Mouse (Mus musculus) bone marrow, adult 2 months (tissue): ENCODE measurements around the gene Gpc6.

Source experiments
- CTCF ChIP-seq: fragments of 200-500 bp; IDR thresholded peaks from 2 replicates; pipeline ENCODE4 v1.5.1; 2011; ENCODE audit warnings: low read length, control low read depth; ENCODE audit not compliant: control insufficient read depth, insufficient read depth
- POLR2A ChIP-seq: fragments of 200-500 bp; IDR thresholded peaks from 2 replicates; pipeline ENCODE4 v1.6.1; 2011; ENCODE audit warnings: low read depth, mild to moderate bottlenecking, control low read depth, low read length, borderline replicate concordance; ENCODE audit not compliant: control insufficient read depth

DNA sequence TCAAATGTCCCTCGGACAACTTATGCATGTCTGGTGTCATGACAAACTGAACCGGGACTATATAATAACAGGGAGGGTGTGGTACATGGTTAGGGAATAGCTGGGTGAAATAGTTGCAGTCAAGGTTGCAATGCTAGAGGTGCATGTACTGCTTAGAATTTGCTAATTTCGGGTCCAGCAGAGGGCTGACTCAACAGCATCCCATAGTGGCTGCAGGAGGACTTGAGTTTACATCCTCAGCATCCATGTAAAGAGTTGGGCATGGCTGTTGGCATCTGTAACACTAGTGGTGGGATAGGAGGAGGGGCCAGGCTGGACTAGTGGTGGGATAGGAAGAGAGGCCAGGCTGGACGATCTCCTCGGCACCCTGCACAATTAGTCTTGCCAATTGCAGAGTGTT, 565.4 kb downstream of the Gpc6 start:
- TF ChIP-seq CTCF, result no peak
- no peak for TF ChIP-seq POLR2A
